Mouse (Mus musculus) midbrain, postnatal 0 days (tissue): ENCODE measurements at regions not wholly inside any gene's neighbourhood (a gene's known extent, or its start where the extent isn't known, plus 50 kb on each side); places are given as distances from the start of the nearest gene placed in this dataset.

ENCODE experiments used
- ATAC-seq: fragments of 200-750 bp; cut with Nextera tagmentation; 2 replicates; pipeline ENCODE4 v1.8.0; 2017; ENCODE audit warnings: moderate number of reproducible peaks, mild to moderate bottlenecking, moderate TSS enrichment, moderate library complexity; ENCODE audit not compliant: low FRiP score
- DNase-seq: peaks from one replicate; pipeline ENCODE4 v3.0.0-alpha.2; 2015; ENCODE audit warnings: low spot score
- H3K27ac ChIP-seq: fragments of 300-500 bp; sonication (generic); 2 replicates; pipeline ENCODE4 v1.5.1; 2014; ENCODE audit warnings: low read depth, mild to moderate bottlenecking, low read length, mixed read lengths
- H3K27me3 ChIP-seq: fragments of 300-500 bp; sonication (generic); 2 replicates; pipeline ENCODE4 v1.6.1; 2014; ENCODE audit warnings: low read length, control low read depth, mixed read lengths; ENCODE audit not compliant: insufficient read depth
- H3K36me3 ChIP-seq: fragments of 300-500 bp; sonication (generic); 2 replicates; pipeline ENCODE4 v1.6.1; 2014; ENCODE audit warnings: low read length, control low read depth, mixed read lengths; ENCODE audit not compliant: insufficient read depth
- H3K4me1 ChIP-seq: fragments of 300-500 bp; sonication (generic); 2 replicates; pipeline ENCODE4 v1.6.1; 2014; ENCODE audit warnings: mild to moderate bottlenecking, control low read depth, antibody characterized with exemption, low read length, mixed read lengths; ENCODE audit not compliant: insufficient read depth
- H3K4me2 ChIP-seq: fragments of 300-500 bp; sonication (generic); 2 replicates; pipeline ENCODE4 v1.6.1; 2014; ENCODE audit warnings: low read depth, mild to moderate bottlenecking, low read length, mixed read lengths; ENCODE audit not compliant: poor library complexity, severe bottlenecking
- H3K4me3 ChIP-seq: fragments of 300-500 bp; sonication (generic); 2 replicates; pipeline ENCODE4 v1.5.1; 2014; ENCODE audit warnings: low read depth, mild to moderate bottlenecking, low read length, moderate library complexity
- H3K9ac ChIP-seq: fragments of 300-500 bp; sonication (generic); replicated peaks from 2 replicates; pipeline ENCODE4 v1.6.1; 2014; ENCODE audit warnings: mild to moderate bottlenecking, low read length, moderate library complexity, mixed read lengths; ENCODE audit not compliant: poor library complexity, severe bottlenecking
- H3K9me3 ChIP-seq: fragments of 300-500 bp; sonication (generic); 2 replicates; pipeline ENCODE4 v1.6.1; 2016; ENCODE audit warnings: low read length, control low read depth
- CTCF ChIP-seq: IDR thresholded peaks from 2 replicates; pipeline ENCODE4 v1.5.1; 2016; ENCODE audit warnings: antibody characterized with exemption, mild to moderate bottlenecking
- WGBS: fragments of 180-500 bp; shearing (Covaris S2); extraction: QIAGEN DNeasy Blood & Tissue Kit; methylation state at CpG from one replicate; pipeline ENCODE4 v1.1.7; 2014; 5-methylcytosine and 5-hydroxymethylcytosine counted together

DNA sequence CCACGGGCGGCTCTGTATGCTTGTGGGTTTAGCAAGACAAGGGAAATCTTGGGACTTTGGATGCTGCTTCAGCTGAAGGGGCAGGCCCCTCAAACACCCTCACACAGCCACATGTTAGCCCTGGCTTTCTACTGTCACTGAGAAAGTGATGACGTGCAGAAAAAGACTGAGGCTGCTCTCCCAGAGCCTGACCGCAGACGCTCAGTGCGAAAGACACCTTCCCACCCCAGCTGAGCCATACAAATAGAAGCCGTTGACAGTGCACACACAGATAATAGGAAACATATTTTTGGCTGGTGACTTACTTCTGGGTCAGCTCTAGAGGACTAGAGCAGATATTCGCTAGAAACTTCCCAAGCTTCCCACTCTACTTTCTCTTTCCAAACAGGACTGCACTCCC lies 61.0 kb upstream of the Nudt7 start:
- Histone ChIP-seq H3K4me1 (no peaks in the 10 kb centered on the region), H3K27me3 (no peaks in the 10 kb centered on the region), H3K27ac (no peak overlapping the region), H3K9me3 (no peaks in the 10 kb centered on the region), H3K9ac (no peak overlapping the region), H3K4me2 (no peak overlapping the region), H3K4me3 (no peak overlapping the region), H3K36me3 (no peaks in the 10 kb centered on the region)
- ATAC-seq (no peak), DNase-seq (no peak)
- TF ChIP-seq CTCF, result no peak
- WGBS, result 75% methylated on average over 8 of the region's 8 CpGs

DNA sequence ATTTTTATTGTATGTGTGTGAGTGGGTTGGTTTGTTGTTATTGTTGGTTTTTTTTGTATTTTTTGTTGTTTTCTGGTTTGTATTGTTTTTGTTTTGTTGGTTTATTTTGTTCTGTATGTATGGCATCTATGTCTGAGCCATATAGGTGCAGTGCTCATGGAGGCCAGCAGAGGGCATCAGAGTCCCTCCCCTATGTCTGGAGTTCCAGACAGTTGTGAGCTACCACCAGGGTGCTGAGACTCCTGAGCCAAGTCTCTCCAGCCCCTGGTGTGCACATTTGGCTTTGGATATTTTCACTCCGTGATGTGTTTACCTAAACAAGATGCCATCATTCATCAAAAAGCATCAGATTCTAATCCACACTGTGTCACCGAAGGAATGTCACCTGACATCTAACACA lies 59.2 kb upstream of the Nudt7 start:
- H3K36me3 ChIP-seq, result no peaks in the 10 kb centered on the region
- peak; percentile 52 for TF ChIP-seq CTCF
- H3K4me1 ChIP-seq, result no peaks in the 10 kb centered on the region
- no peak overlapping the region for H3K4me3 ChIP-seq
- no peak overlapping the region for H3K4me2 ChIP-seq
- 90% methylated on average over 2 of the region's 2 CpGs for WGBS
- H3K27ac ChIP-seq, result no peak overlapping the region
- ATAC-seq (no peak), DNase-seq (no peak)
- no peaks in the 10 kb centered on the region for H3K27me3 ChIP-seq
- no peak overlapping the region for H3K9ac ChIP-seq
- no peaks in the 10 kb centered on the region for H3K9me3 ChIP-seq

DNA sequence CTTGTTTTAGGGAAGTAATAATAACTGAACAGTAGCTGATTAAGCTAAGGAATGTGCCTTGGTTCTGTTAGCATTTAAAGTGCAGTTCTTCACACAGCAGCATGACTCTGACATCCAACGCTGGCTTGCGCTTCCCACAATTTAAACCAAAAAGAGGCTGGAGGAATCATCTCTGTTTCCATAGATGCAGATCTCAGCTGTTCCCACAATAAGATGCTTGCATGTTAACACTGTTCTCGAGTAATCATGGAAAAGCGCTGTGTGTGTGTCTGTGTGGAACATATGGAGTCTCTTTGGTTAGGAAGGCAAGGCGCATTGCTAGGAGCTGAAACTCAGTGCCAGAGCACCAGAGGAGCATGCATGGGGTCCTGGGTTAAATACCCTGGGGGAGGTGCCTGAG lies 56.7 kb upstream of the Nudt7 start:
- no peaks in the 10 kb centered on the region for H3K9me3 ChIP-seq
- no peaks in the 10 kb centered on the region for H3K27me3 ChIP-seq
- ATAC-seq, result no peak
- H3K27ac ChIP-seq, result no peak overlapping the region
- no peaks in the 10 kb centered on the region for H3K36me3 ChIP-seq
- H3K4me1 ChIP-seq, result no peaks in the 10 kb centered on the region
- DNase-seq, result no peak
- no peak overlapping the region for H3K4me2 ChIP-seq
- no peak overlapping the region for H3K4me3 ChIP-seq
- TF ChIP-seq CTCF, result no peak
- 85% methylated on average over 5 of the region's 5 CpGs for WGBS
- no peak overlapping the region for H3K9ac ChIP-seq

DNA sequence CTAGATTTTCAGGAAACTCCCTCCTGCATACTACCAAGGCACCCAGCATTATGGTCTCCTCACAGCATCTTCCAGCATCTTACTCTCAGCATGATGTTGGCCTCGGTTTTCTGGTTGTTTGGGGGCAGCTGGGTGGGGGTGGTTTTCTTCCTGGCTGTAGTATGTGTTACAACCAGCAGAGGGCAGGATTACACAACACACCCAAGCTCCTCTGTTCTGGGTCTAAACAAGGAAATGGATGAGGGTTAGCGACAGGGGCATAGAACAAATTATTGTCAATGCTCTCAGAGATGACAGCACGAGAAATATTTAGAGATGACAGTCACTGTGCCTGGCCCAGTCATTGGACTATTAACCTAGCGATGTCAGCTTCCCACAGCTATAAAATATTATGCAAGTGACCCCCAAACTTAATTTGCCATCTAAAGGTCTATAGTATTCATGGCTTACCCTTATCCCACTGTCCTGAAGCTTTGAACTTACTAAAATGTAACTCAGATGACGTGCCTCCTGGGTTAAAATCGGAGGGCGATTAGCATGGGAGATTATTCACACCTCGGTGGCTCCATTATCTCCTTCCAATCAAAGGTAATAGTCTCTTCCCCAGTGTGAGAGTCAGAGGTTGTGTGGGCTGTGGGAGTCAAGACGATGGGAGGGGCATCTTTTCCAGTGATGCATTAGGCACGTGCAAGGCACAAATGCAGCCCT lies 52.2 kb upstream of the Nudt7 start:
- H3K36me3 ChIP-seq, result no peaks in the 10 kb centered on the region
- H3K4me3 ChIP-seq, result no peak overlapping the region
- H3K4me2 ChIP-seq, result peak overlapping the region; percentile 18; the same call in 1 of the 2 replicates
- no peak overlapping the region for H3K9ac ChIP-seq
- peak overlapping the region; percentile 57; the same call in 1 of the 2 replicates for H3K27ac ChIP-seq
- no peaks in the 10 kb centered on the region for H3K9me3 ChIP-seq
- 4% methylated on average over 10 of the region's 10 CpGs for WGBS
- DNase-seq, result peak; percentile 73
- no peaks in the 10 kb centered on the region for H3K27me3 ChIP-seq
- peak; percentile 97 for TF ChIP-seq CTCF
- peak; percentile 54 for ATAC-seq
- no peaks in the 10 kb centered on the region for H3K4me1 ChIP-seq

DNA sequence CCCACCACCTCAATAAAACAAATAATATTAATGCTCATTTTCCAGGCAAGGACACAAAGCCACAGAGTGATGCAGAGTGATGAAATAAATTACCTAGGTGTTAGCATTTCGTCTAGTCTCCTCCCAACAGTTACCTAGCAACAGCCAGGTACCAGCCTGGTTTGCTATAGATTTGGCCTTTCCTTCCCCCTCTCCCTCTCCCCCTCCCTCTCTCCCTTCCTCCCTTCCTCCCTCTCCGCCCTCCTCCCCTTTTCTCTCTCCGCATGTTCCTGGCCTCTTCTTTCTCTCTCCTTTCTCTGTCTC lies 51.6 kb upstream of the Nudt7 start:
- Histone ChIP-seq H3K9me3 (no peaks in the 10 kb centered on the region), H3K4me2 (peak overlapping the region; percentile 18; the same call in 1 of the 2 replicates), H3K36me3 (no peaks in the 10 kb centered on the region), H3K4me3 (no peak overlapping the region), H3K4me1 (no peaks in the 10 kb centered on the region), H3K27me3 (no peaks in the 10 kb centered on the region), H3K27ac (peak overlapping the region; percentile 57; the same call in 1 of the 2 replicates), H3K9ac (no peak overlapping the region)
- WGBS, result 46% methylated on average over 3 of the region's 3 CpGs
- no peak for TF ChIP-seq CTCF
- DNase-seq (peak; percentile 29), ATAC-seq (peak; percentile 60)
